Mouse (Mus musculus) testis, adult 2 months (tissue): ENCODE measurements around the gene S100a6.

Experiments
- CTCF ChIP-seq: fragments of 200-500 bp; IDR thresholded peaks from 2 replicates; pipeline ENCODE4 v1.5.1; 2012; ENCODE audit warnings: low read depth, mild to moderate bottlenecking, inconsistent platforms, low read length, moderate library complexity; ENCODE audit not compliant: control insufficient read depth, insufficient read depth, insufficient replicate concordance
- POLR2A ChIP-seq: fragments of 200-500 bp; IDR thresholded peaks from 2 replicates; pipeline ENCODE4 v1.6.1; 2012; ENCODE audit warnings: low read depth, mild to moderate bottlenecking, inconsistent platforms, low read length, moderate library complexity; ENCODE audit not compliant: control insufficient read depth

DNA sequence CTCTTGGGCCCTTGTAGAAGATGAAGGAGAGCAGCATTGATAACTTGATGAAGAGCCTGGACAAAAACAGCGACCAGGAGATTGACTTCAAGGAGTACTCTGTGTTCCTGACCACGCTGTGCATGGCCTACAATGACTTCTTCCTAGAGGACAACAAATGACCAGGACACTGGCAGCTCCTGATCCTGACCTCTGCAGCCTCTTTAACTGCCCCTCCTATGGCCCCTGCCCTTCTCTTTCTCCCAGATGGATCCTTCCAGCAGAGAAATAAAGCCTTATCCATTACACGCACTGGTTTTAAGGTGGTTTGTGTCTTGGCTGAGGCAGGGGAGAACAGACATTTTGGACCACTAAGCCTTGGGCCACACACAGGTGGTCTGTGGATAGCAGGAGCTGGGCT is 1.2 kb upstream of the S100a6 start:
- TF ChIP-seq POLR2A (no peak), CTCF (no peak)
